Mouse (Mus musculus) liver, adult 2 months (tissue): ENCODE measurements at regions not wholly inside any gene's neighbourhood (a gene's known extent, or its start where the extent isn't known, plus 50 kb on each side); places are given as distances from the start of the nearest gene placed in this dataset.

Experiments
- DNase-seq: peaks from one replicate; pipeline ENCODE4 v3.0.0-alpha.2; 2011; ENCODE audit warnings: low read depth, low spot score; ENCODE audit errors: extremely low read depth
- H3K27ac ChIP-seq: fragments of 200-500 bp; replicated peaks from 2 replicates; pipeline ENCODE4 v1.5.1; 2012; ENCODE audit warnings: low read depth, mild to moderate bottlenecking, control low read depth, inconsistent platforms, low read length; ENCODE audit not compliant: insufficient read depth
- H3K27me3 ChIP-seq: fragments of 200-500 bp; 2 replicates; pipeline ENCODE4 v1.6.1; 2012; ENCODE audit warnings: mild to moderate bottlenecking, moderate library complexity, low read length, inconsistent platforms; ENCODE audit not compliant: control insufficient read depth, insufficient read depth
- H3K36me3 ChIP-seq: fragments of 200-500 bp; 2 replicates; pipeline ENCODE4 v1.6.1; 2012; ENCODE audit warnings: low read length, inconsistent platforms; ENCODE audit not compliant: control insufficient read depth, insufficient read depth
- H3K4me1 ChIP-seq: fragments of 200-500 bp; 2 replicates; pipeline ENCODE4 v1.6.1; 2011; ENCODE audit warnings: low read length; ENCODE audit not compliant: control insufficient read depth, insufficient read depth
- H3K4me3 ChIP-seq: fragments of 200-500 bp; 2 replicates; pipeline ENCODE4 v1.5.1; 2011; ENCODE audit warnings: low read depth, mild to moderate bottlenecking, control low read depth, low read length, moderate library complexity; ENCODE audit not compliant: insufficient read depth
- H3K79me2 ChIP-seq: fragments of 200-500 bp; 2 replicates; pipeline ENCODE4 v1.6.1; 2012; ENCODE audit warnings: inconsistent platforms, mild to moderate bottlenecking, low read length, moderate library complexity; ENCODE audit not compliant: control insufficient read depth, insufficient read depth
- H3K9ac ChIP-seq: fragments of 200-500 bp; 2 replicates; pipeline ENCODE4 v1.6.1; 2012; ENCODE audit warnings: low read depth, mild to moderate bottlenecking, control low read depth, inconsistent platforms, low read length
- CTCF ChIP-seq: fragments of 200-500 bp; IDR thresholded peaks from 2 replicates; pipeline ENCODE4 v1.5.1; 2011; ENCODE audit warnings: low read depth, low read length, control low read depth
- POLR2A ChIP-seq: fragments of 200-500 bp; IDR thresholded peaks from 2 replicates; pipeline ENCODE4 v1.6.1; 2011; ENCODE audit warnings: low read length, control low read depth; ENCODE audit not compliant: insufficient read depth; ENCODE audit errors: extremely low read depth
- WGBS: fragments of 180-500 bp; shearing (Covaris S2); methylation state at CpG from one replicate; pipeline ENCODE4 v1.1.7; 2018; 5-methylcytosine and 5-hydroxymethylcytosine counted together

GRCm38 (mm10) chr13:51336726-51337125 is 71.7 kb upstream of the S1pr3 start:
- no peaks in the 10 kb centered on the region for H3K27me3 ChIP-seq

GRCm38 (mm10) chr13:51337931-51338330 is 70.5 kb upstream of the S1pr3 start:
- H3K4me1 ChIP-seq: no peaks in the 10 kb centered on the region
- DNase-seq: no peak
- H3K27ac ChIP-seq: no peak overlapping the region
- no peaks in the 10 kb centered on the region for H3K27me3 ChIP-seq
- no peaks in the 10 kb centered on the region for H3K36me3 ChIP-seq
- no peak overlapping the region for H3K4me3 ChIP-seq
- H3K9ac ChIP-seq: no peak overlapping the region
- H3K79me2 ChIP-seq: no peaks in the 10 kb centered on the region
- 94% methylated on average over 16 of the region's 16 CpGs for WGBS
- no peak for TF ChIP-seq POLR2A
- no peak for TF ChIP-seq CTCF

More at GRCm38 (mm10) chr13:51336726-51337125, 71.7 kb upstream of the S1pr3 start:
- H3K79me2 ChIP-seq: no peaks in the 10 kb centered on the region
- H3K4me3 ChIP-seq: no peak overlapping the region
- TF ChIP-seq CTCF (no peak), POLR2A (no peak)
- H3K36me3 ChIP-seq: no peaks in the 10 kb centered on the region
- DNase-seq: no peak
- H3K4me1 ChIP-seq: no peaks in the 10 kb centered on the region
- WGBS: 77% methylated on average over 5 of the region's 5 CpGs
- H3K9ac ChIP-seq: no peak overlapping the region
- H3K27ac ChIP-seq: no peak overlapping the region

DNA sequence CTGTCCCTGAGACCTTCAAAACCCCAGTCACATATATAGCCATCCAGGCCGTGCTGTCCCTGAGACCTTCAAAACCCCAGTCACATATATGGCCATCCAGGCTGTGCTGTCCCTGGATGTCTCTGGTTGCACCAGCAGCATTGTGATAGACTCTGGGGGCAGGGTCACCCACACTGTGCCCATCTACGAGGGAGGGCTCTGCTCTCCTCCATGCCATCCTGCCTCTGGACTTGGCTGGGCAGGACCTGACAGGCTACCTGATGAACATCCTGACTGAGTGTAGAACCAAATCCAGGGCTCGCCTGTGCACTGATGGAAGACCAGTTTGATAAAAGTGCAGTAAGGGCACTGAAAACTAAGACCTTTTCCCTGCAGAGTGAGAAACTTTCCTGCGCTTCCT is 63.1 kb upstream of the S1pr3 start:
- no peak for TF ChIP-seq POLR2A
- no peak for TF ChIP-seq CTCF
- Histone ChIP-seq H3K27me3 (no peaks in the 10 kb centered on the region), H3K4me3 (no peak overlapping the region), H3K36me3 (no peaks in the 10 kb centered on the region), H3K9ac (no peak overlapping the region), H3K27ac (no peak overlapping the region), H3K4me1 (no peaks in the 10 kb centered on the region), H3K79me2 (no peaks in the 10 kb centered on the region)
- no peak for DNase-seq
- WGBS: 89% methylated on average over 4 of the region's 4 CpGs

GRCm38 (mm10) chr13:51345839-51346550 is 62.4 kb upstream of the S1pr3 start:
- H3K27me3 ChIP-seq: no peaks in the 10 kb centered on the region
- H3K9ac ChIP-seq: no peak overlapping the region
- 69% methylated on average over 8 of the region's 8 CpGs for WGBS
- H3K79me2 ChIP-seq: no peaks in the 10 kb centered on the region
- H3K27ac ChIP-seq: no peak overlapping the region
- DNase-seq: no peak
- TF ChIP-seq CTCF (no peak), POLR2A (no peak)
- no peaks in the 10 kb centered on the region for H3K4me1 ChIP-seq
- no peak overlapping the region for H3K4me3 ChIP-seq
- H3K36me3 ChIP-seq: no peaks in the 10 kb centered on the region

- Histone ChIP-seq H3K36me3 (no peaks in the 10 kb centered on the region), H3K27ac (no peak overlapping the region), H3K4me3 (no peak overlapping the region), H3K4me1 (no peaks in the 10 kb centered on the region), H3K79me2 (no peaks in the 10 kb centered on the region), H3K9ac (no peak overlapping the region), H3K27me3 (no peaks in the 10 kb centered on the region)
- TF ChIP-seq CTCF (no peak), POLR2A (no peak)
- no peak for DNase-seq
- 72% methylated on average over 4 of the region's 4 CpGs for WGBS
Measured at GRCm38 (mm10) chr13:51348707-51349106, 59.7 kb upstream of the S1pr3 start.

DNA sequence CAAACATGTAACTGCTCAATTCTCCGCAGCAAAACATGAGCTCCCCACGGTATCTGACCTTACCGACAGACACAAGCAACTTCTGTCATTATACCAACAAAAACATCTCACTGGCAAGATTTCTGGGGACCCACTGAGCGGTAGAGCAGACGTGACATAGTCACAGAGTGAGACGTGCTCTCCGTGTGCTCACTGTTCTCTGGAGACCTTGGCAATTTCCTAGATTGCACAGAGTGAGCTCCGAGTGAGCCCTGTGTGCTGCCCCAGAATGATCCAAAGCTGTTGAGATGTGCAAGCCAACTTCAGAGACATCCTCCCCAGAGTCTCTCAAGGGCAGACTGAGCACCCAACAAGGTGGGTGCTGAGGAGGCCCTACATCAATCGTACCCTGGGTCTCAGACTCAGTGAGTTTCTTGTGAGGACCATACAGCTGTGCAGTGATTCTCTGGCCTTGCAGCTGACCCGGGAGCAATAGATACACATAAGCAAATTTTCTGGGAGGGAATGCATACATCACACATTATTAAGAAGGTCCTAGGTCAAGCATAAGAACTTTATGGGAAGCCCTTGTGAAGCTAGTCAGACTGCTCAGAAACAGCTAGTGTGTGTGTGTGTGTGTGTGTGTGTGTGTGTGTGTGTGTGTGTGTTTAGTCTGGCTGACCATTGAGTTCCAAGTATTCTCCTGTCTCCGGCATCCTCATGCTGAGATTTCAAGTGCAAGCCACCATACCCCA is 58.5 kb upstream of the S1pr3 start:
- no peak overlapping the region for H3K4me3 ChIP-seq
- no peaks in the 10 kb centered on the region for H3K27me3 ChIP-seq
- no peak overlapping the region for H3K27ac ChIP-seq
- H3K4me1 ChIP-seq: no peaks in the 10 kb centered on the region
- H3K9ac ChIP-seq: no peak overlapping the region
- H3K79me2 ChIP-seq: no peaks in the 10 kb centered on the region
- no peaks in the 10 kb centered on the region for H3K36me3 ChIP-seq
- WGBS: 83% methylated on average over 11 of the region's 11 CpGs
- TF ChIP-seq POLR2A: no peak
- TF ChIP-seq CTCF: no peak
- DNase-seq: no peak
